Mouse (Mus musculus): Measurements from ENCODE around the gene Fkbp1b. TPM values are rescaled to one million over a fixed set of nuclear protein-coding genes. Genes with fewer than 3 reads are reported as not detected.
A peak's percentile ranks its signal among the peaks of the same experiment; 100 is the strongest.

The Fkbp1b gene
- polyA plus RNA-seq, 1 experiment from 2014 or later: 8.6 TPM

- Histone ChIP-seq H3K36me3 (ENCODE audit: control insufficient read depth, insufficient read depth, low read length) (no peaks in the 10 kb centered on the region), H3K27me3 (ENCODE audit: control insufficient read depth, insufficient read depth, low read length) (no peaks in the 10 kb centered on the region), H3K4me3 (ENCODE audit: low read depth, low read length) (no peak overlapping the region), H3K27ac (replicated peaks; ENCODE audit: low read depth, low read length) (no peak overlapping the region), H3K9me3 (ENCODE audit: control insufficient read depth, low read length) (no peaks in the 10 kb centered on the region), H3K4me1 (ENCODE audit: control insufficient read depth, insufficient read depth, low read length) (no peaks in the 10 kb centered on the region), H3K9ac (ENCODE audit: low read length) (no peak overlapping the region), H3K4me2 (ENCODE audit: low read depth, severe bottlenecking) (no peak overlapping the region)
- DNase-seq (ENCODE audit: low spot score) (no peak), ATAC-seq (ENCODE audit: insufficient number of reproducible peaks, low FRiP score, low TSS enrichment, low read depth) (no peak)
- WGBS: 80% methylated on average over 4 of the region's 4 CpGs
Observed at GRCm38 (mm10) chr12:4863654-4864337, 22.4 kb upstream of the Fkbp1b start.

- H3K27ac ChIP-seq (replicated peaks; ENCODE audit: low read depth, low read length): no peak overlapping the region
- H3K27me3 ChIP-seq (ENCODE audit: control insufficient read depth, insufficient read depth, low read length): no peaks in the 10 kb centered on the region
- H3K4me3 ChIP-seq (ENCODE audit: low read depth, low read length): no peak overlapping the region
- WGBS: 87% methylated on average over 4 of the region's 4 CpGs
- DNase-seq (ENCODE audit: low spot score) (no peak), ATAC-seq (ENCODE audit: insufficient number of reproducible peaks, low FRiP score, low TSS enrichment, low read depth) (no peak)
- no peak overlapping the region for H3K9ac ChIP-seq (ENCODE audit: low read length)
- no peaks in the 10 kb centered on the region for H3K4me1 ChIP-seq (ENCODE audit: control insufficient read depth, insufficient read depth, low read length)
- no peaks in the 10 kb centered on the region for H3K36me3 ChIP-seq (ENCODE audit: control insufficient read depth, insufficient read depth, low read length)
- no peak overlapping the region for H3K4me2 ChIP-seq (ENCODE audit: low read depth, severe bottlenecking)
- no peaks in the 10 kb centered on the region for H3K9me3 ChIP-seq (ENCODE audit: control insufficient read depth, low read length)
Observed at GRCm38 (mm10) chr12:4862672-4863071, 21.3 kb upstream of the Fkbp1b start.

GRCm38 (mm10) chr12:4859241-4859914, 18.0 kb upstream of the Fkbp1b start:
- Histone ChIP-seq H3K27me3 (ENCODE audit: control insufficient read depth, insufficient read depth, low read length) (no peaks in the 10 kb centered on the region), H3K36me3 (ENCODE audit: control insufficient read depth, insufficient read depth, low read length) (peaks cover 4% of the 10 kb centered on the region; the same call in 1 of the 2 replicates), H3K27ac (replicated peaks; ENCODE audit: low read depth, low read length) (no peak overlapping the region), H3K4me1 (ENCODE audit: control insufficient read depth, insufficient read depth, low read length) (no peaks in the 10 kb centered on the region), H3K4me2 (ENCODE audit: low read depth, severe bottlenecking) (no peak overlapping the region), H3K9ac (ENCODE audit: low read length) (no peak overlapping the region), H3K9me3 (ENCODE audit: control insufficient read depth, low read length) (no peaks in the 10 kb centered on the region; the same call in 1 of the 2 replicates), H3K4me3 (ENCODE audit: low read depth, low read length) (no peak overlapping the region)
- WGBS: 50% methylated on average over 11 of the region's 11 CpGs
- no peak; the same call in 1 of the 2 replicates for ATAC-seq (ENCODE audit: insufficient number of reproducible peaks, low FRiP score, low TSS enrichment, low read depth)
- DNase-seq (ENCODE audit: low spot score): no peak

GRCm38 (mm10) chr12:4856834-4857233, 15.4 kb upstream of the Fkbp1b start:
- Histone ChIP-seq H3K4me2 (ENCODE audit: low read depth, severe bottlenecking) (no peak overlapping the region), H3K27me3 (ENCODE audit: control insufficient read depth, insufficient read depth, low read length) (no peaks in the 10 kb centered on the region), H3K36me3 (ENCODE audit: control insufficient read depth, insufficient read depth, low read length) (peaks cover 6% of the 10 kb centered on the region; the same call in 1 of the 2 replicates), H3K9ac (ENCODE audit: low read length) (no peak overlapping the region), H3K4me3 (ENCODE audit: low read depth, low read length) (no peak overlapping the region), H3K27ac (replicated peaks; ENCODE audit: low read depth, low read length) (no peak overlapping the region), H3K9me3 (ENCODE audit: control insufficient read depth, low read length) (no peaks in the 10 kb centered on the region; the same call in 1 of the 2 replicates), H3K4me1 (ENCODE audit: control insufficient read depth, insufficient read depth, low read length) (no peaks in the 10 kb centered on the region)
- WGBS: 99% methylated on average over 2 of the region's 2 CpGs
- no peak for ATAC-seq (ENCODE audit: insufficient number of reproducible peaks, low FRiP score, low TSS enrichment, low read depth)
- DNase-seq (ENCODE audit: low spot score): no peak

GRCm38 (mm10) chr12:4856160-4856559, 14.8 kb upstream of the Fkbp1b start:
- DNase-seq (ENCODE audit: low spot score): peak; percentile 44
- H3K36me3 ChIP-seq (ENCODE audit: control insufficient read depth, insufficient read depth, low read length): peaks cover 13% of the 10 kb centered on the region; the same call in 1 of the 2 replicates
- no peak overlapping the region for H3K27ac ChIP-seq (replicated peaks; ENCODE audit: low read depth, low read length)
- H3K9ac ChIP-seq (ENCODE audit: low read length): no peak overlapping the region
- H3K27me3 ChIP-seq (ENCODE audit: control insufficient read depth, insufficient read depth, low read length): no peaks in the 10 kb centered on the region
- no peaks in the 10 kb centered on the region; the same call in 1 of the 2 replicates for H3K9me3 ChIP-seq (ENCODE audit: control insufficient read depth, low read length)
- H3K4me3 ChIP-seq (ENCODE audit: low read depth, low read length): no peak overlapping the region
- WGBS: 95% methylated on average over 5 of the region's 5 CpGs
- H3K4me1 ChIP-seq (ENCODE audit: control insufficient read depth, insufficient read depth, low read length): no peaks in the 10 kb centered on the region
- H3K4me2 ChIP-seq (ENCODE audit: low read depth, severe bottlenecking): no peak overlapping the region
- ATAC-seq (ENCODE audit: insufficient number of reproducible peaks, low FRiP score, low TSS enrichment, low read depth): no peak

- no peak for ATAC-seq (ENCODE audit: insufficient number of reproducible peaks, low FRiP score, low TSS enrichment, low read depth)
Observed at GRCm38 (mm10) chr12:4843741-4844140, 2.4 kb upstream of the Fkbp1b start.

GRCm38 (mm10) chr12:4842890-4843597, 1.7 kb upstream of the Fkbp1b start, which contains the start of gene Wdcp:
Gene Wdcp (plus strand): TSS chr12:4843303.
- Histone ChIP-seq H3K4me3 (ENCODE audit: low read depth, low read length) (peak within 1 kb of the TSS; percentile 56), H3K27me3 (ENCODE audit: control insufficient read depth, insufficient read depth, low read length) (no peaks in the 10 kb centered on the region), H3K4me2 (ENCODE audit: low read depth, severe bottlenecking) (peak within 1 kb of the TSS; percentile 82), H3K9me3 (ENCODE audit: control insufficient read depth, low read length) (no peaks in the 10 kb centered on the region), H3K36me3 (ENCODE audit: control insufficient read depth, insufficient read depth, low read length) (no peaks in the 10 kb centered on the region), H3K9ac (ENCODE audit: low read length) (peak within 1 kb of the TSS; percentile 52), H3K27ac (replicated peaks; ENCODE audit: low read depth, low read length) (no peak within 1 kb of the TSS), H3K4me1 (ENCODE audit: control insufficient read depth, insufficient read depth, low read length) (peaks cover 10% of the 10 kb centered on the region; the same call in 1 of the 2 replicates)
- peak; percentile 86 for ATAC-seq (ENCODE audit: insufficient number of reproducible peaks, low FRiP score, low TSS enrichment, low read depth)
- under 1% methylated on average over 30 of the region's 30 CpGs for WGBS
- DNase-seq (ENCODE audit: low spot score): peak; percentile 91

More at GRCm38 (mm10) chr12:4843741-4844140, 2.4 kb upstream of the Fkbp1b start:
- peaks cover 10% of the 10 kb centered on the region; the same call in 1 of the 2 replicates for H3K4me1 ChIP-seq (ENCODE audit: control insufficient read depth, insufficient read depth, low read length)
- H3K27ac ChIP-seq (replicated peaks; ENCODE audit: low read depth, low read length): no peak overlapping the region
- no peaks in the 10 kb centered on the region for H3K36me3 ChIP-seq (ENCODE audit: control insufficient read depth, insufficient read depth, low read length)
- DNase-seq (ENCODE audit: low spot score): peak; percentile 60
- under 1% methylated on average over 12 of the region's 12 CpGs for whole genome bisulfite sequencing
- H3K9ac ChIP-seq (ENCODE audit: low read length): peak overlapping the region; percentile 52
- H3K4me2 ChIP-seq (ENCODE audit: low read depth, severe bottlenecking): peak overlapping the region; percentile 64
- no peaks in the 10 kb centered on the region for H3K9me3 ChIP-seq (ENCODE audit: control insufficient read depth, low read length)
- peak overlapping the region; percentile 56 for H3K4me3 ChIP-seq (ENCODE audit: low read depth, low read length)
- no peaks in the 10 kb centered on the region for H3K27me3 ChIP-seq (ENCODE audit: control insufficient read depth, insufficient read depth, low read length)

GRCm38 (mm10) chr12:4842456-4842855, 1.1 kb upstream of the Fkbp1b start:
- Histone ChIP-seq H3K9me3 (ENCODE audit: control insufficient read depth, low read length) (no peaks in the 10 kb centered on the region), H3K27me3 (ENCODE audit: control insufficient read depth, insufficient read depth, low read length) (no peaks in the 10 kb centered on the region), H3K27ac (replicated peaks; ENCODE audit: low read depth, low read length) (no peak overlapping the region), H3K36me3 (ENCODE audit: control insufficient read depth, insufficient read depth, low read length) (no peaks in the 10 kb centered on the region), H3K4me3 (ENCODE audit: low read depth, low read length) (no peak overlapping the region), H3K4me1 (ENCODE audit: control insufficient read depth, insufficient read depth, low read length) (peaks cover 10% of the 10 kb centered on the region; the same call in 1 of the 2 replicates), H3K9ac (ENCODE audit: low read length) (no peak overlapping the region), H3K4me2 (ENCODE audit: low read depth, severe bottlenecking) (no peak overlapping the region)
- 86% methylated on average over 8 of the region's 8 CpGs for WGBS
- ATAC-seq (ENCODE audit: insufficient number of reproducible peaks, low FRiP score, low TSS enrichment, low read depth): no peak
- no peak for DNase-seq (ENCODE audit: low spot score)
